Mouse (Mus musculus): ENCODE results near the gene Slc16a6.

- TF ChIP-seq CTCF (conservative IDR thresholded peaks at IDR 0.05 in 1 of 2, IDR thresholded peaks at IDR 0.05 in 1 of 2; ENCODE audit: low read depth in 2 of 2, low read length in 2 of 2) (no peak), POLR2AphosphoS2 (IDR thresholded peaks at IDR 0.05; ENCODE audit: low read depth, low read length) (no peak), POLR2A (IDR thresholded peaks at IDR 0.05; ENCODE audit: low read depth, low read length) (no peak), PAX5 (IDR thresholded peaks at IDR 0.05; ENCODE audit: low read length) (no peak), EP300 (IDR thresholded peaks at IDR 0.05; ENCODE audit: low read length) (no peak), ZNF384 (IDR thresholded peaks at IDR 0.05; ENCODE audit: low read depth, low read length) (no peak), TBP (conservative IDR thresholded peaks at IDR 0.05; ENCODE audit: low read depth, low read length) (no peak), SMC3 (IDR thresholded peaks at IDR 0.05; ENCODE audit: low read depth, low read length) (no peak), MAX (IDR thresholded peaks at IDR 0.05; ENCODE audit: low read length) (no peak), USF1 (IDR thresholded peaks at IDR 0.05; ENCODE audit: low read depth, low read length) (no peak), MAFK (IDR thresholded peaks at IDR 0.05; ENCODE audit: insufficient replicate concordance, low read length) (no peak), CHD2 (IDR thresholded peaks at IDR 0.05; ENCODE audit: low read length) (no peak)
These were observed 47.6 kb upstream of the Slc16a6 start for GRCm38 (mm10) chr11:109520958-109521357.
